Mouse (Mus musculus) thymus, postnatal 4 days (tissue): Measurements from ENCODE around the gene Mpp3.

Experiments
- DNase-seq: peaks from one replicate; pipeline ENCODE4 v3.0.0; 2021

Mpp3 gene

GRCm38 (mm10) chr11:101974181-101974580, 54.1 kb downstream of the Mpp3 start:
- no peak for DNase-seq

DNA sequence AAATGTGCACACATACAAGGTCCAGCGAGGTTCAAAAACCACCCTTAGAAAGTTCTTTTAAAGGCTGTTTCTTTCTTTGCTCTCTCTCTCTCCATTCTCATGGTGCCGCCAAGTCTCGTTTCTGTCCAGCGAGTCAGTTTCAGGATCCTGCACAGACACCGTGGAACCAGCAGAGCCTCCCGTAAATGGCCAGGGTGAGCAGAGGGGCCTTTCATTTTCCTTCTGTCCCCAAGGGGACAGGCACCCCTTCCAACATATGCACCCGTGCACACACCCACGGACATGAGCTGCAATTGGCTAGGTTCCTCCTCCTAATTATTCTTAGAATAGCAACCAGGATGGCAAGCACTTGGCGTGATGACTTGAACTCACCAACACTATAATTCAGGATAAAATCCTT, 54.8 kb downstream of the Mpp3 start:
- DNase-seq, result no peak

- no peak for DNase-seq
Measured at GRCm38 (mm10) chr11:101972651-101973050, 55.6 kb downstream of the Mpp3 start.

- DNase-seq, result no peak
Measured at GRCm38 (mm10) chr11:101972097-101972496, 56.2 kb downstream of the Mpp3 start.

- peak; percentile 72 for DNase-seq
Measured at GRCm38 (mm10) chr11:101971410-101971809, 56.9 kb downstream of the Mpp3 start.

GRCm38 (mm10) chr11:101969835-101970234, 58.4 kb downstream of the Mpp3 start:
- no peak for DNase-seq

DNA sequence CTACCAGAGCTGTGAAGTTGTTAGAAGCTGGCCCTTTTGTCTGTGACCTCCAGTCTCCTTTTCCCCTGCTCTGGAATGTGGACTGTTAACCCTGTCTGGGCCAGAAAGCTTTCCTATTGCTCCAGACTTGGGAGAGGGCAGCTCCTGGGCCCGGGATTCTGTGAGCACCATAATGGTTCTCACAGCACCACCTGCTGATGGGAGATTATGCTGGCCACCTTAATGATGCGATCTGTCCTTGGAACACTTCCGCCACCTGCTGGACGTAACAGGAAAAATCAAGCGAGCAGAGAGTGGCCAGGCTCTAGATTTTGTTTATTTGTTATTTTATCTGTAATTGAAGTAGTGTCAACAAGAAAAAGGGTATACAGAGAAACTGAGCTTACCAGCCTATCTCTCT, 59.5 kb downstream of the Mpp3 start:
- peak; percentile 77 for DNase-seq

- DNase-seq, result no peak
Measured at GRCm38 (mm10) chr11:101968311-101968710, 60.0 kb downstream of the Mpp3 start.

- DNase-seq, result no peak
Measured at GRCm38 (mm10) chr11:101966965-101967614, 61.2 kb downstream of the Mpp3 start, which contains the start of gene Sost. TSS of gene Sost (minus strand) at chr11:101967015.

GRCm38 (mm10) chr11:101965553-101965952, 62.7 kb downstream of the Mpp3 start:
- DNase-seq, result no peak

DNA sequence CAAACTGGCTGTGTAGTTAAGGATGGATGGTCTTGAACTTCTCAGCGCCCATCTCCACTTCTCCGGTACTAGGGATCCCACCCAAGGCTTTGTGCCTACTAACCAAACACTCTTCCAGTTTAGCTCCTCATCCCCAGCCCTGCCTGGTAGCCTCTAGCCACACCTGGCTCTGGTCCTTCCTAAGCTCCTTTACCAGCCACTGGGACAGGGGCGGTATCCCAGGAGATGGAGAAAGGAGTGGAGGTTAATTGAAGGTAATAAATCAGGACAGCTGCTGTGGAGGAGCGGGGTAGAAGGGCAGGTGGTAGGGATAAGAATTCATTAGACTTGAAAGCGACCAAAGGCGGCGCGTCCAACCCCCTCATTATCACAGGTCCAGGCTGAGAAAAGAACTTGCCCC, 63.6 kb downstream of the Mpp3 start:
- no peak for DNase-seq

DNA sequence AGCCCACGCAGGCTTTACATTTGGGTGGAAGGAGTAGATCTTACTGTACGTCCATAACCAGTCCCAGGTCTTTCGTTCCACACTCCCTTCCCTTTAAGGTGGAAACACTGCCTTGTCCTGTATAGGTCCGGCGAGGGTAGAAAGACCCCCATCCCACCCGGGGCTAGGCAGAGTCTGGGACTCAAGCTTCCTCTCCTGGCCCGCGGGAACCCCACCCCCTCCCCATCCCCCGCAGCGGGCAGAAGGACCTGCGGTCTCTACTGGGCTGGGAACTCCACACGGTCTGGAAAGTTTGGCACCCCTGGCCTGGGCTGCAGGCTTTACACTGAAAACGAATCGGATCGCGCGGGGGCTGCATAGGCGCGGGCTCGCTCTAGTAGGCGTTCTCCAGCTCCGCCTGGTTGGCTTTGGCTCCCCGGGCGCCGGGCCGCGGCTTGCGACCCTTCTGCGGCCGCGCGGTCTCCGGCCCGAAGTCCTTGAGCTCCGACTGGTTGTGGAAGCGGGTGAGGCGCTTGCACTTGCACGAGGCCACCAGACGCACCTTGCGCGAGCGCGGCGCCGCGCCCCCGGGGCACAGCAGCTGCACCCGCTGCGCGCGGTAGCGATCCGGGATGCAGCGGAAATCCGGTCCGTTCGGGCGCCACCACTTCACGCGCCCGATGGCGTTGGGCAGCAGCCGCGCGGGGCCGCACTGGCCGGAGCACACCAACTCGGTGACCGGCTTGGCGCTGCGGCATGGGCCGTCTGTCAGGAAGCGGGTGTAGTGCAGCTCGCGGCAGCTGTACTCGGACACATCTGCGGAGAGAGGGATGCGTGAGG, 64.6 kb downstream of the Mpp3 start:
- DNase-seq, result peak; percentile 36

DNA sequence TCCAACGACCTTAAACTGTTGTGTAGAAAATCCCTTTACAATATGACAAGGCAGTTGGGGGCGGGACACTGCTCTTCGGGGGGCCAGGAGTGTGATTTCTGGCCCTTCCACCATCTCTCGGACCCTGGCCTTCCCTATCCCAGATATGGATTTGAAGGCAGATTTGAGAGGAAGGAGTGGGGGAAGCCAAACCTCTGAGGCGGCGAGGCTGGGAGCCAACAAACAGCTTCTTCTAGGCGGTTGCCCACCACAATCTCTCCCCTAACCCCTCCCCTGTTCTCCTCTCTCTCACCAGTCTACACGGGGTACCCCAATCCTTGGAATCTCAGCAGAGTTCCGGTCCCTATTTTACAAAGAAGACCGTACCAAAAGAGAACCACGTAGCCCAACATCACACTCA, 65.2 kb downstream of the Mpp3 start:
- no peak for DNase-seq

- DNase-seq, result no peak
Measured at GRCm38 (mm10) chr11:101957476-101957875, 70.8 kb downstream of the Mpp3 start.

- no peak for DNase-seq
Measured at GRCm38 (mm10) chr11:101953441-101953840, 74.8 kb downstream of the Mpp3 start.

- DNase-seq, result no peak
Measured at GRCm38 (mm10) chr11:101952541-101953341, 75.5 kb downstream of the Mpp3 start.

- DNase-seq, result no peak
Measured at GRCm38 (mm10) chr11:101950021-101950420, 78.2 kb downstream of the Mpp3 start.
